Comparison of ENCODE assay signal across 8 mouse cellular contexts in genomic region chr11:69920266-69921031, GRCm38 (mm10). TPM values are rescaled to one million over a fixed set of nuclear protein-coding genes. Genes with fewer than 3 reads are reported as not detected.
DNase-seq lines count a peak whose midpoint lies in the region.

No protein-coding gene starts in this region.

- WGBS in hindbrain, embryonic 10.5 days: under 1% methylated on average over 64 of the region's 65 CpGs
- under 1% methylated on average over 65 of the region's 65 CpGs for WGBS in limb, embryonic 10.5 days

- H3K36me3 ChIP-seq in hindbrain, embryonic 10.5 days: peaks cover 43% of the 10 kb centered on the region
- peaks cover 45% of the 10 kb centered on the region for H3K36me3 ChIP-seq in limb, embryonic 10.5 days

- H3K4me3 ChIP-seq in hindbrain, embryonic 10.5 days: peak overlapping the region; percentile 91
- peak overlapping the region; percentile 100 for H3K4me3 ChIP-seq in limb, embryonic 10.5 days

- DNase-seq in left cerebral cortex, adult 18-20 months (ENCODE audit: low spot score in 2 of 2): peak; percentile 48 to 53
- DNase-seq in left cerebral cortex, adult 9 months (ENCODE audit: low spot score in 2 of 2): no peak
- peak; percentile 54 for DNase-seq in NIH3T3 (ENCODE audit: low read depth)
- peak; percentile 74 for DNase-seq in embryo, embryonic 9.5 days (ENCODE audit: extremely low spot score)
- peak; percentile 59 for DNase-seq in hindbrain, embryonic 10.5 days (ENCODE audit: low spot score)
- DNase-seq in limb, embryonic 10.5 days (ENCODE audit: low spot score): peak; percentile 82
- DNase-seq in neural tube, embryonic 10.5 days (ENCODE audit: extremely low spot score, low spot score): peak; percentile 60
- DNase-seq in c-Kit-positive CD71-positive TER-119-positive erythroid progenitor cells, embryonic 14.5 days (ENCODE audit: low spot score): no peak

- H3K27me3 ChIP-seq in hindbrain, embryonic 10.5 days (ENCODE audit: insufficient read depth, poor library complexity, severe bottlenecking): no peaks in the 10 kb centered on the region
- H3K27me3 ChIP-seq in limb, embryonic 10.5 days (ENCODE audit: low read depth, poor library complexity, severe bottlenecking): no peaks in the 10 kb centered on the region

- peaks cover 46% of the 10 kb centered on the region for H3K4me1 ChIP-seq in hindbrain, embryonic 10.5 days (replicated peaks)
- peaks cover 49% of the 10 kb centered on the region for H3K4me1 ChIP-seq in limb, embryonic 10.5 days

- peak overlapping the region; percentile 98 for H3K27ac ChIP-seq in hindbrain, embryonic 10.5 days
- H3K27ac ChIP-seq in limb, embryonic 10.5 days: peak overlapping the region; percentile 99

- H3K9me3 ChIP-seq in hindbrain, embryonic 10.5 days: no peaks in the 10 kb centered on the region
- no peaks in the 10 kb centered on the region for H3K9me3 ChIP-seq in limb, embryonic 10.5 days (replicated peaks)

RNA-seq across cellular contexts. Expression of gene Eif5a, which starts 1.3 kb away (rescaled TPM):
- total RNA-seq in left cerebral cortex, adult 18-20 months (2021): 100 to 1,000 TPM; 431 to 468 TPM
- 2,350 and 2,667 TPM in 2 replicates for polyA plus RNA-seq in hindbrain, embryonic 10.5 days (2016; fragmentation: Nextera tagmentation; extraction: Ambion mirVana)
- polyA plus RNA-seq in limb, embryonic 10.5 days (2016; fragmentation: Nextera tagmentation; extraction: Ambion mirVana): 3,029 and 3,766 TPM in 2 replicates

RNA-seq across cellular contexts. Expression of gene Gps2, which starts 6.8 kb away (rescaled TPM):
- 10 to 100 TPM; 33.0 to 33.4 TPM for total RNA-seq in left cerebral cortex, adult 18-20 months (2021)
- 96.8 and 105 TPM in 2 replicates for polyA plus RNA-seq in hindbrain, embryonic 10.5 days (2016; fragmentation: Nextera tagmentation; extraction: Ambion mirVana)
- 77.7 and 91.6 TPM in 2 replicates for polyA plus RNA-seq in limb, embryonic 10.5 days (2016; fragmentation: Nextera tagmentation; extraction: Ambion mirVana)

RNA-seq across cellular contexts. Expression of gene Ybx2, which starts 15.1 kb away (rescaled TPM):
- 1 to 10 TPM; 4.6 to 6.5 TPM for total RNA-seq in left cerebral cortex, adult 18-20 months (2021)
- 2.8 and 2.9 TPM in 2 replicates for polyA plus RNA-seq in hindbrain, embryonic 10.5 days (2016; fragmentation: Nextera tagmentation; extraction: Ambion mirVana)
- 6.1 TPM in 2 replicates for polyA plus RNA-seq in limb, embryonic 10.5 days (2016; fragmentation: Nextera tagmentation; extraction: Ambion mirVana)

RNA-seq across cellular contexts. Expression of gene Neurl4, which starts 19.6 kb away (rescaled TPM):
- 100 to 1,000 TPM; 116 to 118 TPM for total RNA-seq in left cerebral cortex, adult 18-20 months (2021)
- 12.5 and 13.4 TPM in 2 replicates for polyA plus RNA-seq in hindbrain, embryonic 10.5 days (2016; fragmentation: Nextera tagmentation; extraction: Ambion mirVana)
- 12.6 and 13.3 TPM in 2 replicates for polyA plus RNA-seq in limb, embryonic 10.5 days (2016; fragmentation: Nextera tagmentation; extraction: Ambion mirVana)

RNA-seq across cellular contexts. Expression of gene 2810408A11Rik, which starts 19.7 kb away (rescaled TPM):
- total RNA-seq in left cerebral cortex, adult 18-20 months (2021): under 1 TPM; 0.35 to 0.72 TPM
- 11.4 and 15.2 TPM in 2 replicates for polyA plus RNA-seq in hindbrain, embryonic 10.5 days (2016; fragmentation: Nextera tagmentation; extraction: Ambion mirVana)
- polyA plus RNA-seq in limb, embryonic 10.5 days (2016; fragmentation: Nextera tagmentation; extraction: Ambion mirVana): 20.2 and 25.8 TPM in 2 replicates

Comparison
In these comparisons a context has a peak if more than half of its experiments do, and no peak if none do; other contexts are left out.
1. DNase-seq: peak in left cerebral cortex, adult 18-20 months (2 of 2), NIH3T3 (single experiment), embryo, embryonic 9.5 days (single experiment), hindbrain, embryonic 10.5 days (single experiment), limb, embryonic 10.5 days (single experiment) and neural tube, embryonic 10.5 days (single experiment); none in left cerebral cortex, adult 9 months (0 of 2) and c-Kit-positive CD71-positive TER-119-positive erythroid progenitor cells, embryonic 14.5 days (single experiment).